Mouse (Mus musculus) ES-E14 (cell line): Measurements from ENCODE around the gene Ncapg2.

Source experiments
- CHD2 ChIP-seq: IDR thresholded peaks from 2 replicates; pipeline ENCODE4 v1.6.1; 2014; ENCODE audit warnings: mild to moderate bottlenecking, low read depth, low read length, inconsistent platforms
- HCFC1 ChIP-seq: IDR thresholded peaks from 2 replicates; pipeline ENCODE4 v1.6.1; 2012; ENCODE audit warnings: low read length, inconsistent platforms, borderline replicate concordance; ENCODE audit not compliant: insufficient read depth
- ZNF384 ChIP-seq: IDR thresholded peaks from 2 replicates; pipeline ENCODE4 v1.6.1; 2012; ENCODE audit warnings: low read depth, low read length, inconsistent platforms

DNA sequence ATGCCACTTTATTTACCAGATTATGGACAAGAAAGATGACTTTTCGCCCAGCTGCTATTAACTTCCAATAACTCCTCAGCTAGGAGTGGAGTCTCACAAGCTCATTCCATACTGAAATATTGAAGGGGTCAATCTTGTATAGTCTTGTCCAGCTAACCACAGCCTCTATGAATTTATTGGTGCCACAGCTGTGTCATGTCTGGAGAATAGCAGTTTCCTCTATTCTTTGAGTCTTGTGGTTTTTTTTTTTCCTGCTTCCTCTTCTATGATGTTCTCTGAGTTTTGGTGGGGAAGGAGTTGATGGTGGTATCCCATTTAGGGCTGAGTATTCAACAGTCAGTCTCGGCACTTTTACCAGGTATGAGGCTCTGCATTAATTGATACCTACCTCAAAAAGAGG is 30.0 kb downstream of the Ncapg2 start:
- TF ChIP-seq CHD2 (no peak), ZNF384 (no peak), HCFC1 (no peak)
